Mouse (Mus musculus): ENCODE measurements around the gene Gm20661.

Gene Gm20661

GRCm38 (mm10) chr9:107966676-107967075 is 16.2 kb upstream of the Gm20661 start:
- peak in 1 of 2 experiments; percentile 16 for DNase-seq (ENCODE audit: inconsistent age in 2 of 2, low spot score in 1 of 2)

DNA sequence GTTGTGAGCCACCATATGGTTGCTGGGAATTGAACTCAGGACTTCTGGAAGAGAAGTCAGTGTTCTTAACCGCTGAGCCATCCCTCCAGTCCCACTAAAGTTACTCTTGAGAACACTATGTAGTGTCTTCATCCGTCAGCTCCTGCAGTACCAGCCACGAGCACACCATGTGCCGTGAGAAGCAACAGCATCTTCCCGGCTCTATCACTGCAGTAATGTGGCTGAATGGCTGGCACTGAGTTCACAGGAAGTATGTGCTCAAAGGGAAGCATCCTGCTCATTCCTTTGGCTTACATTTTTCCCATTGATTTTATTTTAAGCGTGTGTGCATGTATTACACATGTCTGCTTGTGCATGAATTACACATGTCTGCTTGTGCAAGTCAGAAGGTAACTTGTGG is 15.4 kb upstream of the Gm20661 start:
- peak in 1 of 2 experiments; percentile 23 for DNase-seq (ENCODE audit: inconsistent age in 2 of 2, low spot score in 1 of 2)

- DNase-seq (ENCODE audit: inconsistent age in 2 of 2, low spot score in 1 of 2), result no peak
Observed at GRCm38 (mm10) chr9:107968531-107968930, 14.3 kb upstream of the Gm20661 start.

GRCm38 (mm10) chr9:107970311-107970710 is 12.5 kb upstream of the Gm20661 start:
- peak in 1 of 2 experiments; percentile 18 for DNase-seq (ENCODE audit: inconsistent age in 2 of 2, low spot score in 1 of 2)

GRCm38 (mm10) chr9:107971690-107972541 is 10.9 kb upstream of the Gm20661 start:
- DNase-seq (ENCODE audit: inconsistent age in 2 of 2, low spot score in 1 of 2), result peak in 1 of 2 experiments; percentile 22

DNA sequence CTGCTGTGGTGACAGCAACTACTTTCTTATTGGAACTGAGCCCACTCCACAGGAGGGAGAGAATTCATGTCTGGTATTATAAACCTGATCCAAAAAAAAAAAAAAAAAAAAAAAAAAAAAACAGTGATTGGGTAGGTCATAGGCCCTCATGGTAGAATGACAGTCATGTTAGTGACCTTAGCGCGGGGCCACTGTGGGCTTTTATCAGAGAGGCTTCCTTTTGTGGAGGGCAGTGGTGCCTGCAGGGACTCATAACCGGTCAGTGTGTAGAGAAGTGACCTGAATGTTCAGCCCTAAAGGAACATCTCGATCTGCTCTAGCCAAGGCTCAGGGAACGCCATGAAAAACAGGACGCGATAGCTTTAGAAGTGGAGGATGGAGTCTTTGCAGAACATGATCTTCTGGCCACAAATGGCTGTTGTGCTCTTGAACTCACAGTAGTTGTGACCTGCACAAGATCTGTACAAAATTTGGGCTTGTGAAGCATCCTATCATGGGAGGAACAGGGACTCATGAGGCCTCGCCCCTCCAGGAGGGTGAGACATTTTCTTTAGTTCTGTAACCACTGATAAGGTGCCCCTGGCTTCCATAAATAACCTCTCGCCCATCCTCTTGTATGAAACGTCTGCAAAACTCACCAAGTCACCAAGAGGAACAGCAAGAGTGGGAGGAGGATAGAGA is 8.2 kb upstream of the Gm20661 start:
- DNase-seq (ENCODE audit: inconsistent age in 2 of 2, low spot score in 1 of 2), result no peak

- peak in 1 of 2 experiments; percentile 74 for DNase-seq (ENCODE audit: inconsistent age in 2 of 2, low spot score in 1 of 2)
Observed at GRCm38 (mm10) chr9:107975399-107976386, 7.2 kb upstream of the Gm20661 start, which contains the start of gene Uba7. Gene Uba7, plus strand, starts transcription at chr9:107975505.

DNA sequence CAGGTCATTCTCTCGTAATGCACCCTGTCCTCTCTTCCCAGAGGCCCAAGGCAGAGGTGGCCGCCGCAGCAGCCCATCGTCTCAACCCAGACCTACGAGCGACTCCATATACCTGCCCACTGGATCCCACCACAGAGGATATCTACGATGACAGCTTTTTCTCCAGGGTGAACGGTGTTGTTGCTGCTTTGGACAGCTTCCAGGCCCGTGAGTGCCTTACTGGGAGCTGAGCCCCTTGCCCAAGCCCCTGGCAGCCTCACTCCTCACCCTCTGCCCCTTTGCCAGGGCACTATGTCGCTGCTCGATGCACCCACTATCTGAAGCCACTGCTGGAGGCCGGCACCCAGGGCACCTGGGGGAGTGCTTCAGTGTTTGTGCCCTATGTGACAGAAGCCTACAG is 4.0 kb upstream of the Gm20661 start:
- no peak for DNase-seq (ENCODE audit: inconsistent age in 2 of 2, low spot score in 1 of 2)

DNA sequence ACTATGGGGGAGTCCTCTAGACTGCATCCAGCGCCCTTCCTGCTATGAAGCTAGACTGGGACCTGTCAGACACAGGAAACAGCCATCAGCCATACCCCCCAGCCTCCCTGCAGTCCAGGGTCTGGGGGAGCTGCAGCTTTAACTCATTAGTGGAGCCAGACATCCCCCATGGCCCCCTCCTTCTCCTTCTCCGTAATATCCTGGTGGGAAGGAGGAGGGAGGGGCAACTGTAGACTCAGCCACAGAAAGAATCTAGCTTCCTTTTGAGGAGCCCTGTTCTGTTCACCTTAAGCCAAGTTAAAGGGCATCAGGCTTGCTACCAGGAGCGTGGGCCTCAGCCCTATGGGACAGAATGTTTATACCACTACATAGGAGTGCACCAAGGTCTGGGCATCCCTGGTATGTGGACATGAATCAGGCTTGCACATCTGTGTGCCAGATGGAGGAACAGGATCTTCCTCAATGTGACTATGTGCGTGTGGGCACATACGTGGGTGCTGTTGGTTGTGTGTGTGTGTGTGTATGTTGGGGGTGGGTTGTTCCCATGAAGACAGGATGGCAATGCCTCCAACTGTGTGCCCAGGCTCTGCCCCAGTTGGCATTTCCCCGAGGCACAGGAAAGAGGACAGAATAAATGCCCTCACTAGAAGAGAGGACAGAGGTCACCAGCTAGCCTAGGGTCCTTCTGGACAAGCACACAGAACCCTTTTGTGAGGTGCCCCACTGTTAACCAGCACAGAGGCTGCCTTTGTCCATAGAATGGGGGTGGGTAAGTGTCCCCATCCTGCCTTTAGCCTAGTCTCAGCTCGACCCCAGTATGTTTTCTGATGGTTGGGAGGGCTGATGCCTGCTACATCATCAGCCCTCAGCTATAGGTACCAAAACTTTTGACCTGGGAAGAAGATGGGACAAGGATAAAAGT is 913 bp upstream of the Gm20661 start:
- no peak for DNase-seq (ENCODE audit: inconsistent age in 2 of 2, low spot score in 1 of 2)

- DNase-seq (ENCODE audit: inconsistent age in 2 of 2, low spot score in 1 of 2), result peak; percentile 81
Observed at GRCm38 (mm10) chr9:107983421-107983890, 598 bp downstream of the Gm20661 start.

DNA sequence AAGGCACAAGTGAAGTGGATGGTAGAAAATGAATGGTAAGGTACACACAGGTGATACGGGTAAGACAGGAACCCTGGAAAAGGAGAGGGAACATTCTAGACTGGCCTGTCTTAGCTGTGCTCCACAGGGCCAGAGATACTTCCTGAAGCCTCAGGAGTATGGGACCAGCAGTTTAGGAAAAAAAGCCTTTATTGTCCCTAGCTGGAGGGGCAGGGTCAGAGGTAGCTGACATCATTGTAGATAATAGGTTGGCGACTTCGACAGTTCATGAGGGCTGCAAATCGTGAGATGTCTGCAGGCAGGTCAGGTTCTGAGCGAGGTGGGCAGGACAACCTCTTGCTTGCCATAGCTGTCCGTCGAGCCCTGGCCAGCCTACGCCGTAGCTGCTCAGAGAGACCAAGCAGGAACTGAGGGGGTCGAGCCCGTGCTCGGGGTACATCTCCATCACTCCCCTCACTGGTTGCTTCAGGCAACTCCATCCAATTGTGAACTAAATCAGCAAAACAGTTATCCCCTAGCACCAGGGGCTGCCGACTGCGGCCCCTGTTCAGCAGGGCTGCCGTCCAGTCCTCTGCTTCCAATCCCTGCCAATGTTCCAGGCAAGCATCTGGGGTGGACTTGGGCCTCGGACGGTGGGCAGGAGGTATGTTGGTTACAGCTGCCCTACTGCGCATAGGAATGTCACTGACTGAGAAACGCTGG is 1.3 kb downstream of the Gm20661 start:
- peak in 1 of 2 experiments; percentile 52 for DNase-seq (ENCODE audit: inconsistent age in 2 of 2, low spot score in 1 of 2)

DNA sequence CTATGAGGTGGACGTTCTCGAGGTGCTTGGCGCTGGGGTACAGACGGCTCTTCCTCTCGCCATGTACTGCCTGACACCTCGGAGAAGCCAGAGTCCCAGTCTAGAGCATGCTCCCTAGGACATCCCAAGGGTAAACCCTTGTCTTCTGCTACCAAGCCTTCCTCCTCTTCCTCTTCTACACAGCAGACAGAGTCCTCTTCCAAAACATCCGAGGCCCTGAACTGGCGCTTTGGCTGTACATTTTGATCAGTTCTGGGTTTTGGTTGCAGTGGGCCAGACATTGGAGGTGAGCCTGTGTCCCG is 1.8 kb downstream of the Gm20661 start:
- DNase-seq (ENCODE audit: inconsistent age in 2 of 2, low spot score in 1 of 2), result no peak

- DNase-seq (ENCODE audit: inconsistent age in 2 of 2, low spot score in 1 of 2), result peak; percentile 92 to 96
Observed at GRCm38 (mm10) chr9:107985131-107986119, 2.6 kb downstream of the Gm20661 start, which contains the start of gene Inka1. Gene Inka1, minus strand, starts transcription at chr9:107985879.

DNA sequence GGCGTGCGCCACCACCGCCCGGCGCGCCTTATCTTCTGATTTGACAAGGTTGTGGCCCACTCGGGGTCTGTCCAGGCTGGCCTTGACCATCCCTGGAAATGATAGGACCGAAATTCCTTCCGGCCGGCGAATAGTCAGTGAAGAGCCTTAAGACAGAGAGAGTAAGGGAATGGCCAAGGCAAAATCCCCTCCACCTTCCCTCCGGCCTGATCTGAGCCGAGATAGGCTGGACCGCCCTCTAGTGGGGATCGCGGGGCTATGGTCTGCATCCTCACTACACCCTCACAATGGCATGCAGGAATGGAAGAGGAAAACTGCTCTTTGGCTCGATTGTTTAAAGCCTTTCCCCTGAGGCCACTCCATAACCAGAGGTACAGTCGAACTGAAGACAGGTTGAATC is 3.5 kb downstream of the Gm20661 start:
- DNase-seq (ENCODE audit: inconsistent age in 2 of 2, low spot score in 1 of 2), result peak; percentile 88 to 95

- peak in 1 of 2 experiments; percentile 65 for DNase-seq (ENCODE audit: inconsistent age in 2 of 2, low spot score in 1 of 2)
Observed at GRCm38 (mm10) chr9:107987950-107988349, 5.1 kb downstream of the Gm20661 start.

DNA sequence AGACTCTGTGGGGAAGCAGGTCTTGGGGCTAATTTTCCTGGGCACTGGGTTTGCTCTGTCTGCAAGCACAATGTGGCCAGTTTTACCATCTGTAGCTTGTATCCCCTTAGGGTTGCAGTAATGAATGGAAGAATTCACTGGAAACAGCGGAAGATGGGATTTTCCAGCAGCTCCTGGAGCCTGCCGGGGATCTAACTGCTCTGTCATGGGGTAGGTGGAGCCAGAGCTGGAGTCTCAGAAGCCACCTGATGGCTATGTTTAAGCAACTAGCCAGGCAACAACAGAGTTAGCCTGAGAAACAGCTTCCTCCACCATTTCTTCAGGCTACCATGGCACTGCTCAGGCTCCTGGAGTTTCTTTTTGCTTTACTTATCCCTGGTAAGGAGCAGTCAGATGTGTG is 9.3 kb downstream of the Gm20661 start, which contains the start of gene Cdhr4:
Gene Cdhr4 (plus strand): TSS at position 301 of the 400 bp plus-strand sequence.
- DNase-seq (ENCODE audit: inconsistent age in 2 of 2, low spot score in 1 of 2), result no peak

DNA sequence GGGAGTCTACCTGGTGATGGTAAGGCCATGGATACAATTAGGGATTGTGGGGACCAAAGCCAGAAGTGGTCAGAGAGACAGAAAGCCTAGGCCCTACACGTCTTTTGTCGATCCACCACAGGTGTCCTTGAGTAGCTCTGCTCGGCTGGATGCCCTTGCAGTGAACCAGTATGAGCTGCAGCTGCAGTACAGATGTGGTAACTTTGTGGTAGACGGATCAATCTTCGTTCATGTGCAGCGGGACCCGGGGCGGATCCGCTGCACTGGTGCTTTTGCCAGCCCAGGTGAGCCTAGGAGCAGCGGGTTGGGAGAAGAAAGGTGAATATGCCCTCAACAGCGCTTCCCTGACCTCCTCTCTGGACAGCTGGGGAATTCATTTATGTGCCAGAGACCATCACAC is 10.2 kb downstream of the Gm20661 start:
- no peak for DNase-seq (ENCODE audit: inconsistent age in 2 of 2, low spot score in 1 of 2)

DNA sequence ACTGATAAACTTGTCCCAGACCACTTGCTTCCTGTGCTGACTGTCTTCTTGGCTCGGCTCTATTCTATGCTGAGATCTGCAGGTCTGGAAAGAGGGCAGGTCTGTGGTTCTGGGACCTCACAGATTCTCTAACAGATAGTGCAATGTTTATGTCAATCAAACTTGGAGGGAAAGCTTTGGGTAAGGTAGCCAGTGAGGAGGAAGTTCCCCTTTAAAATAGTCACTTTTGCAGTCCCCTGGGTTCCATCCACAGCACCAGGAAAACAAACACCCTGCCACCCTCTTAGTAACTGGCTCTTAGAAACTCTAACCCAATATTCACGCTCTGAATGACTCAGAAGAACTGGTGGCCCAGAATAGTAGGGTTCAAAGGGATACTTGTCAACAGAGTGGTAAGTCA is 11.6 kb downstream of the Gm20661 start:
- no peak for DNase-seq (ENCODE audit: inconsistent age in 2 of 2, low spot score in 1 of 2)
